Mouse (Mus musculus) heart, adult 2 months (tissue): ENCODE data around the gene Dvl2.

Experiments used
- CTCF ChIP-seq: fragments of 200-600 bp; IDR thresholded peaks from 2 replicates; pipeline ENCODE4 v1.8.1; 2022; ENCODE audit warnings: antibody characterized with exemption, mild to moderate bottlenecking, moderate library complexity
- EP300 ChIP-seq: fragments of 200-500 bp; IDR thresholded peaks from 2 replicates; pipeline ENCODE4 v1.6.1; 2011; ENCODE audit warnings: low read depth, low read length, control low read depth; ENCODE audit not compliant: insufficient read depth

DNA sequence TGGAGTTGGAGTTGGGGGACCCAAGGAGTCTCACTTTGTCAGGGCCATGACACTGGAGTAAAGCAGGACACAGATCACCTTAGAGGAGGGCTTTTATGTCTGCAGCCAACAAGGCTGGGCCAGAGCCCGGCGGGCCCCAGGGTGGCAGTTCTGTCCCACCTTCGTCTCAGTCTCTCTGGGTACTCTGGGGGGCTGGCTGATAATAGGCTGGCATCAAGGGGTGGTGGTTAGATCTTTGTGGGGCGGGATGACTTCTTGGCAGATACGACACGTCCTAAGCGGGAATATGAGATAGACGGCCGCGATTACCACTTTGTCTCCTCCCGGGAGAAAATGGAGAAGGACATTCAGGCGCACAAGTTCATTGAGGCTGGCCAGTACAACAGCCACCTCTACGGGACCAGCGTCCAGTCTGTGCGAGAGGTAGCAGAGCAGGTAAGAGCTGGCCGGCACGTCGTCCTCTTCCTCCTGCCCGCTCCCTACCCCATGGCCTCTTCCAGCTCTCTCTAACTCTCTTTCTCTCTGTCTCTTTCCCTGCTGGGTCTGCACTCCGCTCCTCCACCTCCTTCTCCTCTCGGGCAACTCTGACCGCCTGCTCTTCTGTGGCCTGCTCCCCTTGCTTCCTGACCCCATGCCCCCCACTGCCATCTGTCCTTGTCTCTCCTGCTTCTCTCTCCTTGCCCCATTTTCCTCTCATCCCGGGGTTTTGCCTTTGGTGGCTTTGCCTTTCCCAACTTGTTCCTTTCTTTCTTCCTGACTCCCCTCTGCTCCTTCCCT is 42.1 kb downstream of the Dvl2 start:
- TF ChIP-seq CTCF (no peak), EP300 (no peak)
